Mouse (Mus musculus): Measurements from ENCODE around the gene Wwox. TPM values are rescaled to one million over a fixed set of nuclear protein-coding genes. Genes with fewer than 3 reads are reported as not detected.
"Not testable (repeated sequence)": the region's sequence is repeated elsewhere in the genome, so short reads cannot be mapped to it uniquely, and the experiment has no call there.

The Wwox gene
- polyA plus RNA-seq, 1 experiment from 2014 or later: 10.2 TPM

DNA sequence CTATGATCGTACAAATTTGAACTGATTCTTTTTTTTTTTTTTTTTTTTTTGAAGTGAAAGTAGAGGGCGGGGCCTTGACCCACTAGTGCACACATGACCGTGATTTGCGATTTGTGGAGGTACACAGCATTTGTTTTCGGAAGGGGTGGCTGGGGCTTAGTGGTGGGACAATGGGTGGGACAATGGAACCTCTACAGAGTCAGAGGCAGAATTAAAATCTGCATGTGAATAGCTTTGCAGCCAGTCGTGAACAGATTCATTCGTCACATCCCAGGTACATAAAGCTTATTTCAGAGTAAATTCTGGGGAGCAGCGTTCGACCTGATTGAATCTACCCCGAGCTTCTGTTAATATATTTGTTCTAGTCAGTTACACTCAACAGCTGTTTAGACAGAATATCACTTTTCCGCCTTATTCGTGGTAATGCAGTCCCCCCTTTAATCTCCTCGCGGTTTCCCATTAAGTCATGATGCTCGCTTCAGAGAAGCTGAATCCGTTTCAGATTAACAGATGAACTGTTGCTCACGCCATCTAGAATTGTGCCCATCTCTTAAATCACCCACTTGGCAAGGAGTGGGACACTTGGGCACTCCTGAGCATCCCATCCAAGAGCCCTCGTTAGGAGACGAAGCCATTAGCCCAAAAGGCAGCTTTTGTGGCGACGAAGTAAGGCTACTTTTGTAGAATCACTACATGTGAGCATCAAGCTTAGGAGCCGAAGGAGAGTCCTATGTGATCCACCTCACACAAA is 368.4 kb downstream of the Wwox start:
- 43% methylated on average over 22 of the region's 22 CpGs for WGBS
- no peak for ATAC-seq

DNA sequence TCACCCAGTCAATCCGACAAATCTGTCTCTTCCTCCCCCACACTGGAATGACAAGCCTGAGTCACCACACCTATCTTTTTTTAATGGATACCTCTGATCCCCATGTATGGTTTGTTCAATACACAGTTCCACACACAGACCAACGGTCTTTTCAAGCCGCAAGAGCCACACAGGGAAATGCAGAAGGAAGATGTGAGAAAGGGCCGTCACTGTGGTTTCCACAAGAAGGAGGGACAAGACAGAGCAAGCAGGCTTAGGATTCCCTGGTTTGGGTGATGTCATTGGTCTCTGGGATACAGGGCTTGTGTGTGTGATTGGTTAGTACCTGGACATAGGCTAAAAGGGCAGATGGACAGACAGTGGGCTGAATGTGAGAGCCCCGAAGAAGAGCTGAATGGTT is 371.0 kb downstream of the Wwox start:
- H3K4me3 ChIP-seq: no peak overlapping the region
- no peaks in the 10 kb centered on the region for H3K27me3 ChIP-seq
- no peak overlapping the region for H3K27ac ChIP-seq
- peaks cover 7% of the 10 kb centered on the region; the same call in 1 of the 2 replicates for H3K4me1 ChIP-seq
- H3K9me3 ChIP-seq (replicated peaks): no peaks in the 10 kb centered on the region; the same call in 1 of the 2 replicates
- 93% methylated on average over 5 of the region's 5 CpGs for WGBS
- no peak overlapping the region for H3K4me2 ChIP-seq
- no peak overlapping the region for H3K9ac ChIP-seq
- no peak for ATAC-seq
- H3K36me3 ChIP-seq (ENCODE audit: poor library complexity, severe bottlenecking): no peaks in the 10 kb centered on the region

More for the DNA sequence above, 368.4 kb downstream of the Wwox start:
- Histone ChIP-seq H3K9me3 (replicated peaks) (no peaks in the 10 kb centered on the region; the same call in 1 of the 2 replicates), H3K27ac (no peak overlapping the region), H3K4me2 (no peak overlapping the region), H3K27me3 (no peaks in the 10 kb centered on the region), H3K36me3 (ENCODE audit: poor library complexity, severe bottlenecking) (no peaks in the 10 kb centered on the region), H3K4me1 (peaks cover 7% of the 10 kb centered on the region; the same call in 1 of the 2 replicates), H3K4me3 (no peak overlapping the region), H3K9ac (no peak overlapping the region)

DNA sequence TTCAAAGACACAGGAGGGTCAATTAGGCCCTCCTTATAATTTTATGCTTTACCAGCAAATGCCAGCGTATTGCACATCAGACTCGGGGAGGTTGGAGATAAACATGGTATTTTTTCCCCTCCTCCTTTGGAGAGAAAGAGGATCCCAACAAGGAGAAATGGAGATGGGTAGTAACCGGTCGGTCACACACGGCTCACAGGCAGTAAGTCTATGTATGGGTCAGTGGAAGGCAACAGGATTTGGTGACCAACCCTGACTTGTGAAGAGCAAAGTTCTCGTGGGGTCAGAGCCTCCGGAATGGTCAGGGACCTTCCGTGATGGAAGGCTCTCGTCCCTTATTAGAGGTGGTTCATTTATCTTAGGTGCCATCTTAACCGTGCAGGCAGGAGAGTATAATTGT is 374.4 kb downstream of the Wwox start:
- no peak overlapping the region for H3K4me3 ChIP-seq
- no peaks in the 10 kb centered on the region for H3K36me3 ChIP-seq (ENCODE audit: poor library complexity, severe bottlenecking)
- H3K4me2 ChIP-seq: no peak overlapping the region
- WGBS: 86% methylated on average over 10 of the region's 10 CpGs
- H3K27me3 ChIP-seq: no peaks in the 10 kb centered on the region
- ATAC-seq: no peak
- no peak overlapping the region for H3K27ac ChIP-seq
- no peaks in the 10 kb centered on the region; the same call in 1 of the 2 replicates for H3K9me3 ChIP-seq (replicated peaks)
- H3K9ac ChIP-seq: no peak overlapping the region
- peaks cover 7% of the 10 kb centered on the region; the same call in 1 of the 2 replicates for H3K4me1 ChIP-seq

DNA sequence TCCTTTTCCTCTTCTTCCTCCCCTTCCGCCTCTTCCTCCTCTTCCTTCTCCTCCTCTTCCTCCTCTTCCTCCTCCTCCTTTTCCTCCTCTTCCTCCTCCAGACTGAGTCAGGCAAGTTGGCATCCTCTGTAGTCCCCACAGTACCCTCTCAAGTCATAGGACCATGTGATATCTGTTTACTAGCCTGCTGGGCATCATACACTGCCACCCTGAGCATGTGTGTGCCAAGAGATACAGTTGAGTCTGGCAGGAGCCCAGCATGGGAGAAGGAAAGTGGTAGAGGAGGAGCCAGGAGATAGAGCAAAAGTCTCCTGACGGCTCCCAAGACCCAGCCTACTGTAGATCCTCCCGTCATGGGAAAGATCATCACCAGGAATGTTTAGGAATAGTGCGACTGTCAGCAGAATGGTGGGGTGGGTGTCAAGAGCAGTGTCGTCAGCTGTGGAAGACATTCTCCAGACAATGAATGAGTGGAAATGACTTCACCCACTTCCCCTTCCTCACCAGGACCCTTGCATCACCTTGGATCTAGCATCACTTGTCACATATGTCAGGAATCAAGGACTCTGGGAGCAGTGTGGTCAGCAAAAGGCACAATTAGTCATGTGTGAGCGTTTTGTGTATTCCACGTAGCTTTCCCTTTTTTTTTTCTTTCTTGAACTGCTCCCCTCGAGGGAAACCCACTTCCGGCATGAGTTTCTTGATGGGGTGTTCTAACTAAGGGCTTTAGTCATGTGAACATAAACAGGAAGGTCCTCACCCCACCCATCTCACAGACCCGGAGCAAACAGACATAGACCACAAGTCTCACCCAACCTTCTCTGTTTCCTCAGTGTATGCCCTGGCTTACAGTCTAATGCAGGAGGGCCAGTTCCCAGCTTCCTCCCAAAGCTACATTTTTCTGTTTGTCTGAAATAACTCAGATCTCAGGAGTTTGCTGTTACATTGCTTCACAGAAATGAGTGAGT is 375.6 kb downstream of the Wwox start:
- Histone ChIP-seq H3K4me2 (no peak overlapping the region), H3K4me3 (no peak overlapping the region), H3K9ac (no peak overlapping the region), H3K4me1 (peaks cover 7% of the 10 kb centered on the region; the same call in 1 of the 2 replicates), H3K36me3 (ENCODE audit: poor library complexity, severe bottlenecking) (no peaks in the 10 kb centered on the region), H3K9me3 (replicated peaks) (no peaks in the 10 kb centered on the region; the same call in 1 of the 2 replicates), H3K27ac (no peak overlapping the region; the same call in 1 of the 2 replicates), H3K27me3 (no peaks in the 10 kb centered on the region)
- WGBS: 83% methylated on average over 10 of the region's 10 CpGs
- no peak for ATAC-seq

DNA sequence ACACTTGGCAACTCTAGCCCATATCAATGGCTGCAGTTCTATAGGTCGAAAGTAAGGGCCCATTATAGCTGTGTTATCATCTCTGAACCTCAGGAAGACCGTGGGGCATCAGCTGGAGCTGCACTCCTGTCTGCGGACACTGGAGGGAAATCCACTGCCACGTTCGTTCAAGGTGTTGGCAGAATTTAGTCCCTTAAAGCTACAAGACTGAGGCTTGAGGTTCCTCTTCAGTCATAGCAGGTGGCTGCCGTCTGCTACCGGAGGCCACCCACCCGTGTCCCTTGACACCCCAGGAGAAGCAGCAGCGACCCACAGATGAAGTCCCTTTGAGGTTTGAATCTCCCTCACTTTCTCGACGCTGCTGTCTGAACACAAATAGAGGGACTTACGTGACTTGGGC is 376.9 kb downstream of the Wwox start:
- WGBS: 77% methylated on average over 12 of the region's 12 CpGs
- H3K9me3 ChIP-seq (replicated peaks): no peaks in the 10 kb centered on the region
- H3K27me3 ChIP-seq: no peaks in the 10 kb centered on the region
- no peak overlapping the region for H3K4me3 ChIP-seq
- no peaks in the 10 kb centered on the region for H3K36me3 ChIP-seq (ENCODE audit: poor library complexity, severe bottlenecking)
- no peak for ATAC-seq
- H3K9ac ChIP-seq: no peak overlapping the region
- H3K27ac ChIP-seq: no peak overlapping the region
- H3K4me2 ChIP-seq: no peak overlapping the region
- H3K4me1 ChIP-seq: peaks cover 7% of the 10 kb centered on the region; the same call in 1 of the 2 replicates

DNA sequence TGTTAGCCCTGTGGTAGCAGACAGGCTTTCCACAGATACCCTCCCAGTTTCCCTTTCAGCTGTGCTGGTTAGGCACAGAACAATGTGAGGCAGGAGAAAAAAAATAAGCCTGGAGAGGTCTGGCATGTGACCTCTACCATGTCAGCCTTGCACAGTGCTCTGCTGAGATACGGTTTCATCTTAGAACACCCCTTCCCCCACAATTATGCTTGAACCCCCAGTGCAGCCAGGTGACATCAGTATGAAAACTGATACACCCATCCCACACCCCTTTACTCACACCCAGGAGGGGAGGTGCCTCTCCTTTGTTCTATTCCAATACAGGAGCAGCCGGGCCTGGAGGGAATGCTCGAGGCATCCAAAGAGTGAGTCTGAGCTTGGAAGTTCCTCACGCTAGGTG is 377.5 kb downstream of the Wwox start:
- Histone ChIP-seq H3K27ac (no peak overlapping the region), H3K9ac (no peak overlapping the region), H3K4me3 (no peak overlapping the region), H3K36me3 (ENCODE audit: poor library complexity, severe bottlenecking) (no peaks in the 10 kb centered on the region), H3K27me3 (no peaks in the 10 kb centered on the region), H3K4me2 (no peak overlapping the region), H3K4me1 (peaks cover 7% of the 10 kb centered on the region; the same call in 1 of the 2 replicates), H3K9me3 (replicated peaks) (no peaks in the 10 kb centered on the region)
- ATAC-seq: no peak
- WGBS: 20% methylated on average over 4 of the region's 4 CpGs

DNA sequence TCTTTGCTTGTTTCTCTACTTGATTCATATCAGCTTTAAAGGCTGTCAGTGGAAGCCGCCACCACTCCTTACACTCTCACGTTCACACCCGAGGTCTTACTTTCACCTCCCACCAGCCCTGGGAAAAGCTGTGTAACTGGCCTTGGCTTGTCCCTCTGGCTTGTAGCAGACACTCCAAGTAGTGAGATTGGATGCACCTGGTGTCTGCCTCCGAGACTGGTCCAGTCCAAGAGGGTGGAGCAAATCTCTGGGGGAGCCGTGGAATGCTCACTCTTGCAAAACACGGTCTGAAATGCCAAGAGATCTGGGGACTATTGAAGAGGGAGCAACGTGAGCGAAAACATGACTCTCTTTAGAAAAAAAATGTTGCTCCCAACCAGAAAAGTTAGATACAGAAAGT is 382.1 kb downstream of the Wwox start:
- no peak overlapping the region for H3K27ac ChIP-seq
- H3K9me3 ChIP-seq (replicated peaks): no peaks in the 10 kb centered on the region
- H3K36me3 ChIP-seq (ENCODE audit: poor library complexity, severe bottlenecking): no peaks in the 10 kb centered on the region
- H3K4me2 ChIP-seq: no peak overlapping the region
- no peak overlapping the region for H3K4me3 ChIP-seq
- no peak for ATAC-seq
- H3K4me1 ChIP-seq: peaks cover 7% of the 10 kb centered on the region; the same call in 1 of the 2 replicates
- no peak overlapping the region for H3K9ac ChIP-seq
- H3K27me3 ChIP-seq: no peaks in the 10 kb centered on the region
- 84% methylated on average over 8 of the region's 8 CpGs for WGBS

DNA sequence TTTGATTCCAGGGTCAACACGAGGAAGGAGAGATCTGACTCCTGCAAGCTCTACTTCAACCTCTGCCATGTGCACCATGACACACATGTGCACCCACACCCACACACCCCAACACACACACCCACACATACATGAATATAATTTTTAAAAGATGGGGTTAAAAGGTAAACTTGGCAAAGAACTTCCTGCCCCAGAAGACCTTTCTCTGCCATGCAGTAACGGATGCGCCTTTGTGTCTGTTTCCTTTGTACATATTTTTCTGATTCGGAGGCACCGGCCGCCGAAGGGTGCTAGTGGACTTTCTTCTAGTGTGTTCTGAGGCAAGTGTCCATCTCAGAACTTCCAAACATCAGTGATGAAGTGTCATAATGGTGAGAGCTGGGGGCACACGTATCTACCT is 386.0 kb downstream of the Wwox start:
- no peak overlapping the region for H3K9ac ChIP-seq
- H3K27me3 ChIP-seq: no peaks in the 10 kb centered on the region
- H3K4me2 ChIP-seq: no peak overlapping the region
- no peaks in the 10 kb centered on the region for H3K36me3 ChIP-seq (ENCODE audit: poor library complexity, severe bottlenecking)
- no peak overlapping the region for H3K27ac ChIP-seq
- no peaks in the 10 kb centered on the region for H3K9me3 ChIP-seq (replicated peaks)
- no peak for ATAC-seq
- no peaks in the 10 kb centered on the region for H3K4me1 ChIP-seq
- 93% methylated on average over 8 of the region's 8 CpGs for WGBS
- no peak overlapping the region for H3K4me3 ChIP-seq

DNA sequence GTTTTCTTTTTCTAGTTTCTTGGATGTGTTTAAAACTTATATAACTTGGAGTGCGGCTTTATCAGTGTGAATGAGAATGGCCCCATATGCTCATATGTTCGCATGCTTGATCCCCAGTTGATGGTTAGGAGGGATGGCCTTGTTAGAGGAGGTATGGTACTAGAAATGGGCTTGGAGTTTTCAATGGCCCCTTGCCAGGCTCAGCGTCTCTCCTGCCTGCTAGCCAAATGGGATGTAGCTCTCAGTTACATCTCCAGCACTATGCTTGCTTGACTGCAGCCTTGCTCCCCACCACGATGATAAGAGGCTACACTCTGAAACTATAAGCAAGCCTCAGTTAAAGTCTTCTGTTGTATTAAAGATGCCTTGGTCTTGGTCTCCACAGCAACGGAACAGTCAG is 387.5 kb downstream of the Wwox start:
- no peak for ATAC-seq
- H3K27me3 ChIP-seq: no peaks in the 10 kb centered on the region
- no peak overlapping the region for H3K4me3 ChIP-seq
- 89% methylated on average over 5 of the region's 5 CpGs for WGBS
- no peaks in the 10 kb centered on the region for H3K4me1 ChIP-seq
- no peak overlapping the region for H3K9ac ChIP-seq
- no peaks in the 10 kb centered on the region for H3K9me3 ChIP-seq (replicated peaks)
- H3K36me3 ChIP-seq (ENCODE audit: poor library complexity, severe bottlenecking): no peaks in the 10 kb centered on the region
- no peak overlapping the region for H3K4me2 ChIP-seq
- H3K27ac ChIP-seq: no peak overlapping the region

DNA sequence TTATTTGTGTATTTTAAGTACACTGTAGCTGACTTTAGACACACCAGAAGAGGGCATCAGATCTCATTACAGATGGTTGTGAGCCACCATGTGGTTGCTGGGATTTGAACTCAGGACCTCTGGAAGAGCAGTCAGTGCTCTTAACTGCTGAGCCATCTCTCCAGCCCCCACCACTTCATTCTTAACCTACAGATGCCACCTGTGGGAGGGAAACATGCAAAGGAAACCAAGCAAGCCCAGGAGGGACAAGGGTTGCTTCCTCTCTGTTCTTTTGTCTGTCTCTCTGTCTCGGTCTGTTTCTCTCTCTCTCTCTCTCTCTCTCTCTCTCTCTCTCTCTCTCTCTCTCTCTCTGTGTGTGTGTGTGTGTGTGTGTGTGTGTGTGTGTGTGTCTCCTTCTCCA is 388.4 kb downstream of the Wwox start:
- not testable (repeated sequence) for H3K27me3 ChIP-seq; H3K4me3 ChIP-seq; H3K27ac ChIP-seq; ATAC-seq; H3K36me3 ChIP-seq (ENCODE audit: poor library complexity, severe bottlenecking); H3K9ac ChIP-seq; H3K9me3 ChIP-seq (replicated peaks); H3K4me1 ChIP-seq; H3K4me2 ChIP-seq
- WGBS: 44% methylated on average over 1 of the region's 1 CpGs

DNA sequence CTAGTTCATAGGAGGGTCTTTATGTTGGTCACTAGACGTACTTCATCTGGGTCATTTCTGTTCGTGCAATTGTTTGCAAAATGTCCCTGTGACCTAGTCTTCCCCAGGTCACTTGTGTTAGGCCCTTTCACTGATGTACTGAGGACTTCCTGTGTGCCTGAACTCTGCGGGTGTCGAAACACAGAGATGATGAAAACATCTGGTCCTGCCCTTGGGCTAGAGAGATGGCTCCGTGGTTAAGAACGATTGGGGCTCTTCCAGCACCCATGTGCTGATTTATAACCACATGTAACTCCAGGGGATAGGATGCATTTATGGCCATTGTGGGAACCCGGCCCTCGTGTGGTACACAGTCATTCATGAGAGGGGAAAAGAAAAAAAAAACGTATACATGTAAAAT is 392.1 kb downstream of the Wwox start:
- H3K9ac ChIP-seq: no peak overlapping the region
- H3K9me3 ChIP-seq (replicated peaks): no peaks in the 10 kb centered on the region
- no peaks in the 10 kb centered on the region for H3K4me1 ChIP-seq
- no peaks in the 10 kb centered on the region for H3K36me3 ChIP-seq (ENCODE audit: poor library complexity, severe bottlenecking)
- no peak for ATAC-seq
- H3K27me3 ChIP-seq: no peaks in the 10 kb centered on the region
- no peak overlapping the region for H3K4me3 ChIP-seq
- H3K27ac ChIP-seq: no peak overlapping the region
- whole genome bisulfite sequencing: 84% methylated on average over 9 of the region's 9 CpGs
- H3K4me2 ChIP-seq: no peak overlapping the region

DNA sequence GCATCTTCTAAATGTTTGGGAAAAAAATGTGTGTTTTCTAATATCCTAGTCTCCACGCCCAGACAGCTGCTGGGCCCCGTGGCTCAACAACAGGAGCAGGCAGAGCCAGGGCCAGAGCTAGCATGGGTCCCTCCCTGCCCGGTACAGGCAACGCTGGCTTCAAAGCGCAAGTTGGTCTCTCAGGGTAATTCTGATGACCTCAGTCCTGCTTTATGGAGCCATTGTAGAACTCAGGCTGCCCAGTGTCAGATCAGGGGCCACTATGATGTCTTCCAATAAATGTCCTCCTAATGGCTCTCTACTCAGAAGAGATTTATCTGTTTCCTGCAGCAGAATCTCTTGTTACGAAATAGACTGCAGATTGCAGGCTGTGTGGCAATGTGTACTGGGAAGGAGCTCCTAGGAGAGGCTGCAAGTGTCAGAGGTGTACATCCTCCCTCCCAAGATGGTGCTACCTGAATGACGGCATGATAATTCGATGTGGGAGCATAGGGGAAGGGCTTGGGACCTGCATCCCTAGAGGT is 392.9 kb downstream of the Wwox start:
- ATAC-seq: no peak
- Histone ChIP-seq H3K4me3 (no peak overlapping the region), H3K36me3 (ENCODE audit: poor library complexity, severe bottlenecking) (no peaks in the 10 kb centered on the region), H3K27me3 (no peaks in the 10 kb centered on the region), H3K9ac (no peak overlapping the region), H3K9me3 (replicated peaks) (no peaks in the 10 kb centered on the region), H3K4me2 (no peak overlapping the region), H3K4me1 (no peaks in the 10 kb centered on the region), H3K27ac (no peak overlapping the region)
- WGBS: 90% methylated on average over 8 of the region's 8 CpGs

Data from forebrain, embryonic 13.5 days (tissue).